Mouse (Mus musculus) cerebellum, adult 2 months (tissue): ENCODE data around the gene Baiap3.

Experiments used
- CTCF ChIP-seq: fragments of 200-500 bp; IDR thresholded peaks from 2 replicates; pipeline ENCODE4 v1.5.1; 2011; ENCODE audit warnings: low read depth, mild to moderate bottlenecking, control low read depth, low read length, moderate library complexity, borderline replicate concordance; ENCODE audit not compliant: insufficient read depth
- POLR2A ChIP-seq: fragments of 200-500 bp; IDR thresholded peaks from 2 replicates; pipeline ENCODE4 v1.6.1; 2011; ENCODE audit warnings: low read length, control low read depth, borderline replicate concordance; ENCODE audit not compliant: insufficient read depth

DNA sequence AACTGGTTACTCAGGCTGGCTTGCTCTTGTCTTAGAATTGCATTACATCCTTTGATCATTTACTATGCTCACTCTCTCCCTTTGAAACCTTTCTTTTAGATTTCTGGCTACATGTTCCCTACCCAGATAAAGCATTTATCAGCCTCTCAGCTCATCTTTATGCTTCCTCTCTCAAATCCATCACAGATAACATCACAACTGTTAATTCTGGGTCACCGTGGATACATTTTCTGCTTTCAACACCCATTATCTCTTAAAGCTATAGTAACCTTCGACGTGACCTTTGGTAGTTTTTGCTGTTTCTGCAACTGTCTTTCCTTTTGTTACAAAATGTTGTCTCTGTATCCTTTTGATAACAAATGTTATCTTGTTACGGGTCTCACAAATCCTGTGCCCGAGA lies 37.3 kb upstream of the Baiap3 start:
- TF ChIP-seq CTCF (no peak), POLR2A (no peak)
